Mouse (Mus musculus) right cerebral cortex, postnatal 25 days (tissue): ENCODE measurements around the gene Relb.

Source experiments
- DNase-seq: peaks from one replicate; pipeline ENCODE4 v3.0.0; 2022

Relb gene

DNA sequence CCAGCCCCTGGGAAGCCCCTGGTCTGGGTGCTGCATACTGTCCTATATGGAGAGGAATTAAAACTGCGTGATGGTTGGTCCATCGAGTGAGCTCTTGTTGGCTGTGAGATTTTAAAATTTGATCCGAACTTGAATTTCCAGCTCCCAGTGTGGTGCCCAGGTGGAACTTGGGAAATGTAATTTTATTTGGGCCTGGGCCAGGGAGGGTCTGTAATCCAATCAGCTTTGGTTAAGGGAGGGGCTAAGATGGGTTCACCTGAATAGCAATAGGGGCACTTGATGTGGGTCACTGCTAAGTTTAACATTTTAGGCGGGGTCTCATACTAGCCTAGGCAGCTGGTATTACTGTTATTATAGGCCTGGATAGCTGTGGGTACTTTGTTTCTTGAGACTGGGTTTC is 50.8 kb downstream of the Relb start:
- no peak for DNase-seq

DNA sequence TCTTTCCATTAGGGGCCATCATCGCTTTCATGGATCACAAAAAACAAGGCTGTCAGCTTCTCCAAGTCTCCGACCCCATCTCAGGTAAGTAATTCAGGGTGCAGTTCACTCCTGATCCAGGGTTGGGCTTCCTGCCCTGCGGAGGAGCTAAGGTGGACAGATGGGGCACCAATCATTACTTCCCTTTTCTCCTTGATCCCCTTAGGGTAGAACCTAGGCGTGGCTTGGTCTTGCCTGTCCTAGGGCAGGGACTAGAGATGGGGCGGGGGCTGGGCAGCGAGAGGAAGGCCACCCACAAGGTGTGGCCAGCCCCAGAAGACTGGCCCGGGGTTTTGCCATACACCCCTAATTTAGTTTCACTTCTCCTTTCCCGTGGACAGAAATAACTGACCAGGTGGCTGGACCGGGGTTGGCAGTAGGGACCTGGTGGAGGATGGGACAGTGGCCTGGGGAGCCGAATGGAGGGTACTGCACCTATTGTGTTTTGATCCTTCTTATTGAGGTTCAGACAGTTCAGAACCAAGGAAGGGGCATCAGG is 51.3 kb downstream of the Relb start:
- no peak for DNase-seq

DNA sequence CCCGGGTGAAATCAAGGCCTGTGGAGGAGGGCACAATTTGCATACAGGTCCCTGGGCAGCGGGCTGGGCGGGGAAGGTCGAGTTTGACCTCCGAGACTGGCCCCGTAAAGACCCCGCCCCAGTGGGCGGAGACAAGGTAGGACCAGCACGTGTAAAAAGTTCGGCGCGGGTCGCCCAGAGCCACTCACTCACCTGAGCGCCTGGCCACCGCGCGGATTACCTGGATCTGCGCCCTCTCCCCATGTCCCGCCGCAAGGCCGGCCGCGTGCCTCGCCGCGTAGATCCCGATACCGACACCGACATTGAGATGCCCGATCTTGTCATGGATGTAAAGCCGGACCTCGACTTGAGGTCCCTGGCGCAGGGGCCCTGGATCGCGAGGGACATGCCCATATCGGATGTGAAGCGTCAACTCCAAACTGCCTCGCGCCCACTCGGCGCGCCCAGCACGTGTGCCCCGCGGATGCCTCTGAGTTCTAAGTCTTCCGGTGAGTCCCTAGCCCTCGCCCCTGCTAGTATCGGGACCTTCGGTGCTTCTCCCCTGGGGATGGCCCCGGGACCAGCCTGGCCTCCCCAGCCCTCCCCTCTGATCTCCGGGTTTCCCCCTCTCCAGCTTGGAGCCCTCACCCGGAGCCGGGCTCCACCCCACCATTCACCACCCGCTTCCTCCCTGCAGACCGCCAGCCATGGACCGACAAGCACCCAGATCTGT is 51.9 kb downstream of the Relb start, which contains the start of the genes Zfp296 and Gemin7:
Zfp296 (plus strand) TSS at position 147 of the 712 bp plus-strand sequence.
Gemin7 (minus strand) TSS at position 455 of the 712 bp plus-strand sequence.
- no peak for DNase-seq

DNA sequence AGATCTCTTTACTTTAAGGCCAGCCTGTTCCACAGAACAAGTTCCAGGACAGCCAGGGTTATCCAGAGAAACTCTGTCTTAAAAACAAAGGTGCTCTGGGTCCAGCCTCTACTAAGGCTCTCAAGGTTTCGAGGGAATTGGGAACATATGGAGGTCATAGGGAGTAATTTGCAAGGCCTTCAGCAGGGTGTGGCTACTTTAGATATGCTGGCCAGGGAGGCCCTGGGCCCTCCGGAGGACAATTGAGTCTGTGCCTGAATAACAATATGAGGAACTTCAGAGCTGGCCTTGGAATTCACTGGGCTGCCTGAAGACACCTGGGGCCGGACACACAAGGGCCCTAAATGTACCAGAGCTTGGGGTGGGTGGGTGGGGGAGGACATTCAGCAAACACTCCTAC is 53.7 kb downstream of the Relb start:
- no peak for DNase-seq

DNA sequence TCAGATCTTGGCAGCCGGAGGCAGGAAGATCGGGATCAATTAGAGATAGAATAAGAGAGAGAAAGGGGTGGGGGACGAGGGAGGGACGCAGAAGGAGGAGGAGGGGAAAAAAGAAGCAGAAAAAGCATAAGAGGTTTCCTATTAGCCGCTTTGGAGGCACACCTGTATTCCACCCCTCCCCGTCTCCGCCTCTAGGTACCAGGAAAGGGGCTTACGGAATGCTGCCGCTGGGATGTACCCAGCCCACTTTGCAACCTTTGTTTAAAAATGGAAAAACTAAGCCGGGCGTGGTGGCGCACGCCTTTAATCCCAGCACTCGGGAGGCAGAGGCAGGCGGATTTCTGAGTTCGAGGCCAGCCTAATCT is 55.5 kb downstream of the Relb start:
- DNase-seq = no peak

DNA sequence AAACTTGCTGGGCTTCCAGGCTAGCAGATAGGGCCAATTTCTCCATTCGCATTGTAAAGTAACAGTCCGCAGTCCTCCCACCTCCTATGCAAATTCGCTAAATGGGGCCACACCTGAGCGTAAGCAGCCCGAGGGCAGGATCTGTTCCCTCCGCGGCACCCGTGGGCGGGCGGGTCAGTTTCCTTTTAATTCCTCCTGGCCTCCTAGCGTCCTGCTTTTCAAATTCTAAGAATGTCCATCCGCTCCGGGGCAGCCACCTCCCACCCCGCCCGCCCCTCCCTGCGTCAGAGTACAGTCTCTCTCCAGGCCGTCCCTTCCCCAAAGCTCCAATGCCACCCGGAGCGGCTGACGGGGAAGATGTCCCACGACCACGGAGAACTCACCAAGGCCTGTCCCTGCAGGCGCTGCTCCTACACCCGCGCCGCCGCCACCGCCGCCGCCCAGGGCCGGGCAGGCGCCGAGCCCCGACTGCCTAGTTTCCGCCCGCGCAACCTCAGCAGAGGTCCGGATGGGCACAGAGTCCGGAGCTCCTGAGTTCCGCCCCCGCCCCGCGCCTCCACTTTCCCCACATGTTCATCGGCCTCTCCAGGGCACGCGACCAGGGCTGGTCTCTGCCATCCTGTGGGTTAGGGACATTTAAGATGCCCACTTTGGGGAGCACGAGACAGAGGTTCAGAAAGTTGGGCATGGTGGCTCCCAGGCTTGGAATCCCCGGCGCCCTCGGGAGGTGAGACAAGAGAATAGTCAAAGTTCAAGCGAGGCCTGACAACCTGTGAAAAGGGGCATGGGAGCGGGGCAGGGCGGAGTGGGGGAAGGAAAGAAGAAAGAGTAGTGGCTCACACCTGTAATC is 56.1 kb downstream of the Relb start:
- DNase-seq = peak; percentile 75

DNA sequence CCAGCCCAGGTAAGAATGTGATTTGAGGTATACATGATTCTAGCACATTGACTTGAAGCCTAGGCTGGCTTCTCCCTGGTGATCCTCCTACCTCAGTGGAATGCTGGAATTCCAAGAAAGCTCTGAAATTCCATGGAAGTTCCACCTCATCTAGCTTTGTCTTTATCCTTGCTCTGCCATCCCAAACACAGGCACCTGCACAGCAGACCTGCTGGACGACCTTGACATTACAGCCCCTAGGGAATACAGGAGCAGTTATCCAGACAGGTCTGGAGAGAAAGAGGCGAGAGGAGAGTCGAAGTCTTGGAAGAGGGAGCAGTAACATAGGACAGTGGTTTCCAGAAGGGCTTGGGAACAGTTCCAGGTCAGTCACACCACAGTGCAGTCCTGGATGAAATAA is 59.6 kb downstream of the Relb start:
- no peak for DNase-seq

DNA sequence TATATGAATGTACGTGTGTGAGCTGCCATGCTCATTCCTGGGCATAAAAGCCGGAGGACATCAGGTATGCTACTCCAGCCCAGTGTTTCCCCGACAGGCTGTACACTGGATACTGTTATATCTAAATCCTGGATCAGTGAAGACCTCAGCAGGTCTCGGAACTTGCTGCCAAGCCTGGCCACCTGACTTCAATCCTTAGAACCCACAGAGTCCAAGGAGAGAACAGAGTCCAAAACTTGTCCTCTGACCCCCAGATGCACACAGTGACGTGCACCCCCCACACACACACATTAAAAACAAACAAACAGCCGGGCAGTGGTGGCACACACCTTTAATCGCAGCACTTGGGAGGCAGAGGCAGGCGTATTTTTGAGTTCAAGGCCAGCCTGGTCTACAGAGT is 61.8 kb downstream of the Relb start:
- DNase-seq = no peak

DNA sequence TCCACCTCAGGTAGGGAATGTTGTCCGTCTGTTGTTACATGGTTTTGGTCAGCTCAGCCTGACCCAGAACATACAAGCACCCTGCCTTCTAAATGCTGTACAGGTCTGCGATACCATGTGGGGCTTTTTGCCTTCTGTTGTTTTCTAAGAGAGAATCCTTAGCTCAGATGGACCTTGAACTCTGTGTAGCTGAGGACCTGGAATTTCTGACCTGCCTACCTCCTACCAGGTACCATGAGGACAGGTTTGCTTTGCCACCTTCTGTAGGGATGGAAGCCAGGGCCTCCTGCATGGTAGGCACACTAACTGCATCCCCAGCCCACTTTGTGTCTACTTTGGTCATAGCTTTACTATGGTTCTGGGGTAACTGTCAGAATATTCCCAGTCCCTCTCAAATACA is 63.4 kb downstream of the Relb start:
- DNase-seq = no peak

DNA sequence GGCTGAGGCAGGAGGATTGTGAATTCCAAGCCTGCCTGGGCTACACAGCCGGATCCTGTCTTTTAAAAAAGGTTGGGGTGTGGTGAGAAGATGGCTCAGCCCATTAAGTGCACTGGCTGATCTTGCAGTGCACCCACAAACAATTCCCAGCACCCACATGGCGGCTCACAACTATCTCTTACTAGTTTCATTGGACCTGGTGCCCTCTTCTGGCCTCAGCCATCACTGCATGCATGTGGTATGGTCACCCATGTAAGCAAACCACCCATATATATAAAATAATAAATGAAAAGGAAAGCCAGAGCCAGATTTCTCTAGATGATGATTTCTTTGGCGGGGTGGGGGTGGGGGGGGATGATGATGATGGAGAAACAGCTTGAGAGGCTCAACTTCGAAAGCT is 64.8 kb downstream of the Relb start:
- no peak for DNase-seq

DNA sequence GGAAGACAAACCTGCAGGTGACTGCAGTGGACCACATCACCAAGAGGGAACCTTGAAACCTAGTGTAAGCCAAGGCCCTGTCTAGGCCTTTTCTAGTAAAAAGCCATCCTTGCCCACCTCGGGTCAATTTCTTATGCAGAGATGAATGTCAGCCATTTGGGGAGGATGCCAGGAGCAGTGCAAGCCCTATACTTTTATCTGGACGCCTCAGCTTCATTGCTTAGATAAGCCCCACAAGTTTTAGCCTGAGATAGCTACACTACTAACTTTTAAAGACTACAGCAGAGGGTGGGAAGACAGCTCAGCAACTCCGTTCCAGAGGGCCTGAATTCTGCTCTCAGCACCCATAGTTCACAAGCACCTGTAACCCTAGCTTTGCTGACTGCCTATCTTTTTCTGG is 65.4 kb downstream of the Relb start:
- no peak for DNase-seq

DNA sequence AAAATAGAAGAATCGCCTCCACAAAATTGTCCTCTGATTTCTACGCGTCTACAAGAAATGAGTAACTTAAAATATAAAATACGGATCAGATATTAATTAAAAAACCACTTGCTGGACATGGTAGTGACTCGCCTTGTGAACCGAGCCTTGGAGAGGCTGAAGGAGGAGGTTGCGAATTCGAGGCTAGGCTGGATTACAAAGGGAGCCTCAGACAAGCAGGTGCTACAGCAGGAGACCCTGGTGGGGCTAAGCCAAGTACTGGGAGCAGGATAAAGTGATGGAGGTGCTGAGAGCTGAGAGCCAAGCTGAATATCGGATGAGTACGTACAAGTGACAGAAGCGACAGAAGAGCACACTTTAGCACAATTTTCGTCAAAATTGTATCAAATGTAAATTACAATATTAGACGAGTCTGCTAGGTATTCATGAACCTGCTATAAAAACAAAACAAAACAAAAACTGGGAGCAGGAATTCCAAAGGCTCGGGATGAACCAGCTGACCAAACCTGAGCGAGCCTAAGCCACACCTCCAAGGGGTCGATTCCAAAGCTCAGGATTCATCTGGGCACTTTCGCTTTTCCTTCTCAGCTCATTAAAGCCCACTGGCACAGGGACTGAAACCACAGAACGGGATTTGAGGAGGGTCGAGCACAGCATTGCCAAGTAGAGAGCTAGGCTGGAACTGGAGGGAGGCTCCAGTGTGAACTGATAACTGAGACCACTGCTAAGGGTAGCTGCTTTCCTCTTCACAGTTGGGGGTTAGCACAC is 66.4 kb downstream of the Relb start, which contains the start of gene Ppp1r37:
Ppp1r37 (minus strand) TSS at position 434 of the 768 bp plus-strand sequence.
- no peak for DNase-seq

DNA sequence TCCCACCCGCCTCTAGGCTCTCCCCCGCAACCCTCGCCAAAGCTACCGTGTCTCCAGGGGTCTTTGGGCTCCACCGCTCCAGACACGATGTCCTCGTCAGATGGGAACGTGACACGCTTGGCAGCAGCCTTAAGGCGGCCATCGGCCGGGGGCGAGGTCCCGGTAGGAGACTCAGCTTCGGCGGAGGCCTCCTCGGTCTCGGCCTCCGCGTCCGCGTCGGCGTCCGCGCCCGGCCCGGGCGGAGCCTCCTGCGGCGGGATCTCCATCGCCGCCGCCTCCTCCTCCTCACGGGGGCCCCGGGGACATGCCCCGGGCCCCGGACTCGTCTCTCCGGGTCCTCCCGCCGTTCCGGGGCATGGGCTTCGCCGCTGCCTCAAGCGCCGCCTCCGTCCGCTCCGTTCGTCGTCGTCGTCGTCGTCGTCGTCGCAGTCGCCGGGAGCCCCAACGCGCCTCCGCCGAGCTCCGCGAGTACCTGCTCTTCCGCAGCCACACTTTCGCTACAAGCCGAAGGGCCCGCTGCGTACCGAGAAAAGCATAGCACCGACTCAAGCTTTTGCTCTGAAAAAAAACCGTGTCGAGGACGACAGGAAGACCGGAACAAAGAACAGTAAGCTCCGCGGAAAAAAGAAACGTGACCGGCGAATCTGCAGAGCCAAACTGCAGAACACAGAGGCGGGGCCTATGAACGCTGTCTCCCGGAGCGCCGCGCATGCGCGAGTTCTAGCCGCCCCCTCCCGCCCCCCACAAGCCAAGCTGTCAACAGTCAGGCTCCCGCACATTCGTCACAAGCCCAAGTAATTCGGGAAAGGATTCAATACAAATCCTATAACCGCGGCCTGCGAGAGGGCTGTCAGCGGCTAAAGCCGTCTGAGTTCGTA is 67.2 kb downstream of the Relb start:
- peak; percentile 87 for DNase-seq

DNA sequence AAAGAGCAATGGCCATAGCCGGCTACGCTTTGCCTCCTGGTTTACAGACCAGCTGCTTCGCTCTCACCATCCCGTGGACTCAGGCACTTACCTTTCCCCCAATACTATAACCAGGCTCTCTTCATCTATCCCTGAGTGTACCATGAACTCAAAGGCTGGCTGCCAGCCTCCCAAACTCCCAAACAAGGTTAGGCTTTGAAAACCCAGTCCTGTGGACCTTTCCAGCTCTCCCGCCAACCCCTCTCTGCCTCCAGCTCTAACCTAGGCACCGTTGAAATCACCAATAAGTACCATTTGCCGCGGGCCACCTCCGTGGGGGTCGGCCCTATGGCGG is 67.8 kb downstream of the Relb start:
- no peak for DNase-seq

DNA sequence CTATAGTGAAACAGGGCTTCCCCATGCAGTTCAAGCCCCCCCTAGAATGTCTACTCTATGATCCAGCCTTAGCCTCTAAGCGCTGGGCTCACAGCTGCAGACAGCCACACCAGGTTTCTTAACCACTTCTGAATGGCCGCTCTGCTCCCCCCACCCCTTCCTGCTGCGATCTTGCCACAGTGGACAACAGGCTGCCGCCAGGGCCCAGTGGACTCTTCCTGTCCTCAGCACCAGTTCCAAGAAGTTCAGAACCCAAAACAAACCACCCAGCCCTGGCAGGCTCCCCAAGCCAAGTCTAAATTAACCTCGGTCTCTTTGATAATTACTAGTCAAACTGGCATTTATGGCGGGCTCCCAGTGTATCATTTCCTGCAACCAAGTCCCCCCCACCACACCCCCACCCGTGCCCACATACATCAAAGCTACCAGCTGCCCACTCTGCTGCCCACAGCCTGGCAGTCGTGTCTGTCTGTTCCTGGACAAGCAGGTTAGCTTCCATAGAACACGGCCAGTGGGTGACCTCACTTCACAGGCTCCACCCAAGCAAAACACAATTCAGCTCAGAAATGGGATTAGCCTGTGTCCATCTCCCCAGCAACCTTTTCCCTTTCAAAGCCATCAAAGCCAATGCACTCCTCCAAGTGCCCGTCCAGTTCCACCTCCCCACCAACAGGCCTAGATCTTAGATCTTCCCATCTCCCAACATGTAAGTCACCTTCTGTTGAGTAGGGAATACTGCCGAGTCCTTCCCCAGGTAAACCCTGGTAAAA is 68.6 kb downstream of the Relb start:
- no peak for DNase-seq

DNA sequence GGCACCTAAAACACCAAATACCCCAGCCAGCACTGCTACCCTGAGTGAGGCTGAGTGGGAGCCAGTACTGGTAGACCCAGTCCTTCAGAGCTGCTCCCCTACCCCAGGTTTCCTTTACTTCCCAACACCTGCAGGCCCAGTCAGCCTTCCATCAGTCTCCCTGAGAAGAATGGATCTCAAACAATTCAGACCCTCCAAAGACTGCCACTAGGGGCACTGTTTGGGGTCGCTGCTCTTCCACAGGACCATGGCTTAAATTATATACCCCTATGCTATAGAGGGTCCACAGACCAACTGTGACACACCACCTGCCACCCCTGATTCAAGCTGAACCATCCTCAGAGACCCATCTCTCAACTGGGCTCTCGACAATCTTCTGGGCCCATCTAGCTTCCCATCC is 70.3 kb downstream of the Relb start:
- DNase-seq = no peak

DNA sequence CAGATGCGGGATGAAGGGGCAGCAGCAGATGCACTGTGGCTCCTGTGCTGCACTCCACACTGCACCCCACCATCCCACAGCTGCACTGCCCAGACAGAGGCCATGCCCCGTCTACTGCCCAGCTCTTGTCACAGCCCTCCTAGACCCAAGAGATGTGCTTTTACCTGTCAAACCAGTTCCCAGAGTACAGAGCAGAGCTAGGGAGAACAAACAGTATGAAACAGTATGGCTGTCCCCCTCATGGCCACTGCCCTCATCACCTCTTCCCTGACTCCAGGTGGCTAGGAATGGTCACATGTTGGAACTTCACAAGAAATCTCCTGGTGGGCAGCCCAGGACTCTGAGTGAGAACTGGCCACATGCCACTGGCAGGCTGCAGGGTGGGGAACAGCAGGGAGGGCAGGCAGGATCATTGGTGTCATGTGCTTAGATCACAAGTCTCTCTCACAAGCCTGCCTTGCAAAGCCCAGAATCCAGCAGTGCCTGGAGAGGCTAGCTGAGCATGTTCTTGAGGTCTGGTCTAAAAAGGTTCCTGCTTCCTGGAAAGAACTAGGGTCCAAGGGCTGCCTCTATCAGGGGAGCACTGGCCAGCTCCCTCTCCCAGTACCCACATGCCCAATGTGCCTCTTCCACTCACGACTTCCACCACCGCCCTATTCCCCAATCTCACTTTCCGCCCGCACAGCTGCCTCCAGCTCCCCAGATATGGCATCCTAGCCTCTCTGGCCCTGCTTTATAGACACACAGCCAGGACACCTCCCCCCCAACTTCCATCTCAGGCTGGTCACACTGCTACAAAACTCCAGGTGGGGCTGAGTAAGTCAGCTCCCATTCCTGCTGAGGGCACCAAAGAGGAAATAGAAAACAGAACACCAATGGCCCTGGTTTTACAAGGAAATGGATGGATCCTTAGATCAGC is 71.0 kb downstream of the Relb start:
- DNase-seq = no peak

DNA sequence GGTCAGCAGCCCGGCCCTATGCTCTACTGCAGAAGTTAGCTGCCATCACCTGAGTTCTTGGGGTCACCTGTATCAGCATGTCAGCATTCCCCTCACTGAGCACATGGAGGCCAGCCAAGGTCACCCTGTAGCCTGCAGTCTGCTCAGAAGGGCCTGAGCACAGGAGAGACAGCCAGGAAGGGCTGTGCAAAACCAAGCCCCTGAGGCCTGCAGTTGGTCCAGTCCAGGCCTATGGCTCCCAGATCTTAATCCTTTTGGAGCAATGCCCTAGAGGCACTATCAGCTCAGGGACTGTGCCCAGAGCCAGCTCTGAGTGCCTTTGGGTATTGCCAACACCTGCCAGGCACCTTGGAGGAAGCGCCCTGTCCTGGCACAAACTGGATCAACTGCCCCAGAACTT is 72.2 kb downstream of the Relb start:
- DNase-seq = no peak
